In the genomic region with DNA sequence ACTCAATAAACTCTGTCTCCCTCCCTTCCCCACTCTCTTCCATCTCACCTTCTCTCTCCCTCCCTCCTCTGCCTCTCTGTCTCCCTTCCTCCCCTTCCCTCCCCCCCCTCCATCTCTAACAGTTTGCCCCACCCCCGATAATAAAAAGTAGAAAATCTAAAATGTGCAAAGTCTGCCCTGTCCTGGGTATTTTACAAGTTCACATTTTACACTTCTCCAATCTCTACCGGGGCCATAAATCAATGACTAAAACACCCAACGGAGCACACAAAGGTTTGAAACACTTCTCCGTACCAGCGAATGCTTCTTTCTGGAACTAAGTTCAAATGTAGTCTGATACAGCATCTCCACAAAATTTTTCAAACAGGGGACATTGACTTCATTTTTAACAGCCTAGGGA, we compare ENCODE assay signal across 20 mouse cellular contexts.
"Had no signal": no experiment of that assay in that cellular context is flagged by ENCODE, and none has a peak within 500 bp of the region (broad histone marks: within the 10 kb centered on the region; RNA-seq: fewer than 3 reads in every experiment).

No protein-coding gene starts in this region.

- ATAC-seq: liver, embryonic 12.5 days; midbrain, embryonic 13.5 days; midbrain, embryonic 16.5 days had no signal

- DNase-seq: layer of hippocampus, adult 9-11 months; layer of hippocampus, postnatal 36 days; liver; lung, adult 18-20 months; lung, postnatal 10 days; thymus, adult 2 months; thymus, postnatal 14 days; thymus, postnatal 4 days had no signal

- H3K4me2 ChIP-seq: limb, embryonic 13.5 days; liver, embryonic 12.5 days; liver, embryonic 15.5 days; lung, embryonic 15.5 days; midbrain, embryonic 13.5 days; neural tube, embryonic 13.5 days had no signal

- H3K27ac ChIP-seq: layer of hippocampus, adult 2 months; limb, embryonic 13.5 days; liver, embryonic 12.5 days; liver, embryonic 15.5 days; lung, embryonic 15.5 days; midbrain, embryonic 10.5 days; midbrain, embryonic 13.5 days; neural tube, embryonic 13.5 days had no signal

- H3K4me3 ChIP-seq: layer of hippocampus, adult 2 months; left cerebral cortex, adult 2 months; limb, embryonic 13.5 days; liver, embryonic 12.5 days; liver, embryonic 15.5 days; lung, embryonic 15.5 days; megakaryocyte, embryonic 14.5 days; midbrain, embryonic 10.5 days; midbrain, embryonic 13.5 days; myocyte; neural tube, embryonic 13.5 days had no signal

- H3K4me1 ChIP-seq: liver, embryonic 15.5 days; lung, embryonic 15.5 days; megakaryocyte, embryonic 14.5 days; midbrain, embryonic 10.5 days; midbrain, embryonic 13.5 days had no signal

- H3K9ac ChIP-seq: limb, embryonic 13.5 days; liver, embryonic 12.5 days; liver, embryonic 15.5 days; lung, embryonic 15.5 days; midbrain, embryonic 13.5 days; neural tube, embryonic 13.5 days had no signal

- H3K27me3 ChIP-seq: limb, embryonic 13.5 days; liver, embryonic 12.5 days; liver, embryonic 15.5 days; lung, embryonic 15.5 days; megakaryocyte, embryonic 14.5 days; midbrain, embryonic 13.5 days; neural tube, embryonic 13.5 days had no signal

- H3K9me3 ChIP-seq: limb, embryonic 13.5 days; liver, embryonic 12.5 days; liver, embryonic 15.5 days; lung, embryonic 15.5 days; megakaryocyte, embryonic 14.5 days; midbrain, embryonic 10.5 days; midbrain, embryonic 13.5 days; neural tube, embryonic 13.5 days had no signal
